Mouse (Mus musculus): ENCODE data around the gene Tomm20. TPM values are rescaled to one million over a fixed set of nuclear protein-coding genes. Genes with fewer than 3 reads are reported as not detected.
"Not testable (repeated sequence)": the region's sequence is repeated elsewhere in the genome, so short reads cannot be mapped to it uniquely, and the experiment has no call there.

Tomm20 gene
- 104 and 115 TPM in 2 replicates for polyA plus RNA-seq (2012; rRNA removed)

- peak; percentile 92 to 97 for DNase-seq (ENCODE audit: extremely low spot score in 1 of 2, low spot score in 1 of 2)
Observed at GRCm38 (mm10) chr8:126945730-126946163, at the start of gene Tomm20. Gene Tomm20, minus strand, starts transcription at chr8:126945844.

- no peak for DNase-seq (ENCODE audit: extremely low spot score in 1 of 2, low spot score in 1 of 2)
Observed at GRCm38 (mm10) chr8:126994506-126994905, 48.9 kb upstream of the Tomm20 start.

GRCm38 (mm10) chr8:126989363-126990153, 43.9 kb upstream of the Tomm20 start:
- no peak for DNase-seq (ENCODE audit: extremely low spot score in 1 of 2, low spot score in 1 of 2)

- DNase-seq (ENCODE audit: extremely low spot score in 1 of 2, low spot score in 1 of 2): no peak
Observed at GRCm38 (mm10) chr8:126988346-126989006, 42.8 kb upstream of the Tomm20 start.

- peak; percentile 52 to 93 for DNase-seq (ENCODE audit: extremely low spot score in 1 of 2, low spot score in 1 of 2)
Observed at GRCm38 (mm10) chr8:126986495-126986894, 40.9 kb upstream of the Tomm20 start.

GRCm38 (mm10) chr8:126980046-126980445, 34.4 kb upstream of the Tomm20 start:
- no peak for DNase-seq (ENCODE audit: extremely low spot score in 1 of 2, low spot score in 1 of 2)

- no peak for DNase-seq (ENCODE audit: extremely low spot score in 1 of 2, low spot score in 1 of 2)
Observed at GRCm38 (mm10) chr8:126979091-126979920, 33.7 kb upstream of the Tomm20 start.

GRCm38 (mm10) chr8:126978535-126978934, 32.9 kb upstream of the Tomm20 start:
- not testable (repeated sequence) for DNase-seq (ENCODE audit: extremely low spot score in 1 of 2, low spot score in 1 of 2)

- DNase-seq (ENCODE audit: extremely low spot score in 1 of 2, low spot score in 1 of 2): no peak
Observed at GRCm38 (mm10) chr8:126978028-126978427, 32.4 kb upstream of the Tomm20 start.

- DNase-seq (ENCODE audit: extremely low spot score in 1 of 2, low spot score in 1 of 2): no peak
Observed at GRCm38 (mm10) chr8:126976608-126977348, 31.1 kb upstream of the Tomm20 start.

- peak in 1 of 2 experiments; percentile 80 for DNase-seq (ENCODE audit: extremely low spot score in 1 of 2, low spot score in 1 of 2)
Observed at GRCm38 (mm10) chr8:126975706-126976105, 30.1 kb upstream of the Tomm20 start.

GRCm38 (mm10) chr8:126974511-126974910, 28.9 kb upstream of the Tomm20 start:
- no peak for DNase-seq (ENCODE audit: extremely low spot score in 1 of 2, low spot score in 1 of 2)

GRCm38 (mm10) chr8:126973686-126974265, 28.1 kb upstream of the Tomm20 start:
- DNase-seq (ENCODE audit: extremely low spot score in 1 of 2, low spot score in 1 of 2): no peak

- DNase-seq (ENCODE audit: extremely low spot score in 1 of 2, low spot score in 1 of 2): no peak
Observed at GRCm38 (mm10) chr8:126972649-126973048, 27.0 kb upstream of the Tomm20 start.

- DNase-seq (ENCODE audit: extremely low spot score in 1 of 2, low spot score in 1 of 2): no peak
Observed at GRCm38 (mm10) chr8:126972102-126972501, 26.5 kb upstream of the Tomm20 start.

GRCm38 (mm10) chr8:126971314-126971664, 25.6 kb upstream of the Tomm20 start:
- DNase-seq (ENCODE audit: extremely low spot score in 1 of 2, low spot score in 1 of 2): no peak

- DNase-seq (ENCODE audit: extremely low spot score in 1 of 2, low spot score in 1 of 2): peak; percentile 74 to 98
Observed at GRCm38 (mm10) chr8:126970579-126971313, 25.1 kb upstream of the Tomm20 start, which contains the start of gene Rbm34. Gene Rbm34, minus strand, starts transcription at chr8:126971071.

- no peak for DNase-seq (ENCODE audit: extremely low spot score in 1 of 2, low spot score in 1 of 2)
Observed at GRCm38 (mm10) chr8:126969546-126969945, 23.9 kb upstream of the Tomm20 start.

- DNase-seq (ENCODE audit: extremely low spot score in 1 of 2, low spot score in 1 of 2): no peak
Observed at GRCm38 (mm10) chr8:126968107-126968506, 22.5 kb upstream of the Tomm20 start.
